Mouse (Mus musculus) C2C12 (cell line): ENCODE measurements around the gene Nabp1. TPM values are rescaled to one million over a fixed set of nuclear protein-coding genes. Genes with fewer than 3 reads are reported as not detected.

ENCODE experiments used
- H3K27me3 ChIP-seq: one replicate; pipeline ENCODE4 v1.6.1; 2011; ENCODE audit not compliant: control insufficient read depth, insufficient read depth, insufficient read length
- H3K36me3 ChIP-seq: one replicate; pipeline ENCODE4 v1.6.1; 2011; ENCODE audit not compliant: control insufficient read depth, insufficient read depth
- H3K4me3 ChIP-seq: one replicate; pipeline ENCODE4 v1.5.1; 2011; ENCODE audit warnings: mild to moderate bottlenecking, control low read depth; ENCODE audit not compliant: poor library complexity, insufficient read depth, severe bottlenecking
- H3K79me2 ChIP-seq: one replicate; pipeline ENCODE4 v1.6.1; 2011; ENCODE audit not compliant: control insufficient read depth, insufficient read depth
- H3K79me3 ChIP-seq: one replicate; pipeline ENCODE4 v1.6.1; 2011; ENCODE audit warnings: low read depth, control low read depth
- H3ac ChIP-seq: one replicate; pipeline ENCODE3; 2011; ENCODE audit warnings: low read depth; ENCODE audit not compliant: control insufficient read depth, insufficient read length
- CEBPB ChIP-seq: IDR thresholded peaks from one replicate; pipeline ENCODE4 v1.6.1; 2011; ENCODE audit warnings: low read depth, mild to moderate bottlenecking, control low read depth, moderate library complexity
- CTCF ChIP-seq: IDR thresholded peaks from one replicate; pipeline ENCODE4 v1.5.1; 2011; ENCODE audit not compliant: control insufficient read depth, insufficient read depth, insufficient read length
- FOSL1 ChIP-seq: IDR thresholded peaks from one replicate; pipeline ENCODE4 v1.8.0; 2011; ENCODE audit warnings: mild to moderate bottlenecking, low read length; ENCODE audit not compliant: poor library complexity, insufficient read depth, severe bottlenecking
- MAX ChIP-seq: IDR thresholded peaks from one replicate; pipeline ENCODE4 v1.6.1; 2011; ENCODE audit warnings: mild to moderate bottlenecking, control low read depth
- MYOD1 ChIP-seq: IDR thresholded peaks from one replicate; pipeline ENCODE4 v1.6.1; 2011; ENCODE audit warnings: low read depth; ENCODE audit not compliant: control insufficient read depth, insufficient read length
- MYOG ChIP-seq: IDR thresholded peaks from one replicate; pipeline ENCODE4 v1.6.1; 2011; ENCODE audit not compliant: control insufficient read depth, insufficient read length; ENCODE audit errors: extremely low read depth
- USF1 ChIP-seq: IDR thresholded peaks from one replicate; pipeline ENCODE4 v1.6.1; 2011; ENCODE audit warnings: low read depth, mild to moderate bottlenecking, control low read depth, moderate library complexity
- polyA plus RNA-seq: library from polyadenylated mRNA; unstranded; fragments of >200 nt; fragmentation: generic; extraction: Trizol; gene quantifications from one replicate; pipeline ENCODE4 v1.2.1, GENCODE M21; 2012; ENCODE audit warnings: missing spikeins

The Nabp1 gene
- polyA plus RNA-seq, 1 experiment, result 7.1 TPM

GRCm38 (mm10) chr1:51467181-51467580 lies 11.0 kb downstream of the Nabp1 start:
- Histone ChIP-seq H3K27me3 (no peaks in the 10 kb centered on the region), H3K4me3 (no peak overlapping the region), H3ac (no peak overlapping the region), H3K79me3 (no peaks in the 10 kb centered on the region), H3K36me3 (peaks cover 48% of the 10 kb centered on the region), H3K79me2 (no peaks in the 10 kb centered on the region)
- TF ChIP-seq CTCF (no peak), FOSL1 (no peak), CEBPB (no peak), MYOD1 (no peak), MAX (no peak), MYOG (no peak), USF1 (no peak)

DNA sequence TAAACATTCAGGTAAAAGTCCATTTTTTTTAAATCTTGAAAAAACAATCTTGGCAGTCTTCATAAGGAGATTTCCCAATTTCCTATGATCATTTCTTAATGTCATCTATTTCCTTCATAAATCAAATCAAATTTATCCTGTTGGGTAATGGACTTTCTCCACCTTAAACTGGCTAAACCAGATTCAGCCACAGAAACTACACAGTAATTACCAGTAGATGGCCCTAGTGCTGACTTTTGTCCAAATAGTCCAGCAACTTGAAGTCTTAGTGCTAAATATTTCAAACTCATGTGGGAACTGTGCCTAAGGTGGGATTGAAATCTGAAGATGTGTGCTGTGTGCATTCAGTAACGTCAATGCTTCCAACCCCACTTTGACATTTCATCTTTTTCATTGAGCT lies 11.8 kb downstream of the Nabp1 start:
- Histone ChIP-seq H3K79me3 (no peaks in the 10 kb centered on the region), H3K36me3 (peaks cover 40% of the 10 kb centered on the region), H3ac (no peak overlapping the region), H3K27me3 (no peaks in the 10 kb centered on the region), H3K79me2 (no peaks in the 10 kb centered on the region), H3K4me3 (no peak overlapping the region)
- TF ChIP-seq MYOG (no peak), MYOD1 (no peak), FOSL1 (no peak), CTCF (no peak), MAX (no peak), USF1 (no peak), CEBPB (no peak)

GRCm38 (mm10) chr1:51465285-51465684 lies 12.9 kb downstream of the Nabp1 start:
- Histone ChIP-seq H3K4me3 (no peak overlapping the region), H3ac (no peak overlapping the region), H3K79me3 (no peaks in the 10 kb centered on the region), H3K36me3 (peaks cover 29% of the 10 kb centered on the region), H3K79me2 (no peaks in the 10 kb centered on the region), H3K27me3 (no peaks in the 10 kb centered on the region)
- TF ChIP-seq CTCF (no peak), USF1 (no peak), MYOG (no peak), FOSL1 (no peak), MAX (no peak), MYOD1 (no peak)

DNA sequence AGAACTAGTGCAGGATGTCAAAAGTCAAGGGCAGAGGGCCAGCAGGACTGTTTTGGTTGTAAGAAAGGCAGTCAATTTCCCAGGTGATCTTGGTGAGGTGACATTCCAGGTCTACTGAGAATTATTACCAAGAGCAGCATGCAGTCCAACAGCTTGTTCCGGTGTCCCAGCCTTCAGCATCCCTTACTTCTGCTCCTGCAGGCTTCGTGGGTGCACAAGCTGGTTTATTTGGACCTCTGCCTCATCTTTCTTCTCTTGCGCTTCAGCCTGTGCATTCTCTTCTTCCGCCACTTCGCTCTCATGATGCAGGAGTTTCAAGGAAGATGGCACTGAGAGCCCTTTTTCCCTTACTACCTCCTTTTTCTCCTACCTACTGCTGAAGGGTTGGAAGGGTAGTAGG lies 15.2 kb downstream of the Nabp1 start:
- Histone ChIP-seq H3K79me2 (no peaks in the 10 kb centered on the region), H3K79me3 (no peaks in the 10 kb centered on the region), H3K4me3 (no peak overlapping the region), H3ac (no peak overlapping the region), H3K27me3 (no peaks in the 10 kb centered on the region), H3K36me3 (peaks cover 7% of the 10 kb centered on the region)
- TF ChIP-seq CEBPB (no peak), MYOD1 (no peak)

DNA sequence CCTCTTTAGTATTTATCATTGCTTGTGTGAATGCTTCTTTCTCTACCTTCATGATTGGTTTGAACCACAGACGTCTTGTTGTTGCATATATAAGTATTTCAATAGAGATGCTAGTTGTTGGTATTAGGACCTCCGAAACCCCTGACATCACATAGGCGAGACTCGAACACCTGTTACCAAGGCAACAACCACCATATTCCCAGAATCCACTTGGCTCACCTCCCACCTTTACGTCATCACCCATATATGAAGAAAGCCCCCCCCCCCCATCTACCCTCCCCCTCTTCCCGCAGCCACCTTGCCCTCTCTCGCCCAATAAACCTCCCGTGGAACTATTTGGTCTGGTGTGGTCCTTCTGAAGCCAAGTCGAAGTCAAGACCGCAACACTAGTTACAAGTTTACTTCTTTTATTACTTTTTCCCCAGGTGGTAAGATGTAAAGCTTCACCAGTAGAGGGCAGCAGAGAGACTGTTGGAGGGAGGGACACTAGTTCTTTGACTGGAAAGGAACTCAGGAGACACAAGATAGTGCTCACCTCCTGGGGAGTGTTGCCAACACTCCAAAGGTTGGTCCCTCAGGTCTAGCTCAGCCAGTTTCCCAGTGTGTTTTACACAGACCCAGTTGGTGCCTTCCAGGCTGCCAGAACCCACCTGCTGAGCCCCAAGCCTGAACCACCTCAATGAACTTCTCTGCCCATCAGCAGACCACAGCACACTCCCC lies 19.3 kb downstream of the Nabp1 start:
- no peak overlapping the region for H3K4me3 ChIP-seq
- H3K36me3 ChIP-seq, result no peaks in the 10 kb centered on the region
- TF ChIP-seq USF1, result no peak
- no peak for TF ChIP-seq MAX
- no peak for TF ChIP-seq MYOG
- TF ChIP-seq FOSL1, result no peak
- TF ChIP-seq CEBPB, result no peak
- no peak for TF ChIP-seq MYOD1
- TF ChIP-seq CTCF, result no peak
- no peaks in the 10 kb centered on the region for H3K79me3 ChIP-seq
- H3ac ChIP-seq, result no peak overlapping the region
- H3K79me2 ChIP-seq, result no peaks in the 10 kb centered on the region
- no peaks in the 10 kb centered on the region for H3K27me3 ChIP-seq

DNA sequence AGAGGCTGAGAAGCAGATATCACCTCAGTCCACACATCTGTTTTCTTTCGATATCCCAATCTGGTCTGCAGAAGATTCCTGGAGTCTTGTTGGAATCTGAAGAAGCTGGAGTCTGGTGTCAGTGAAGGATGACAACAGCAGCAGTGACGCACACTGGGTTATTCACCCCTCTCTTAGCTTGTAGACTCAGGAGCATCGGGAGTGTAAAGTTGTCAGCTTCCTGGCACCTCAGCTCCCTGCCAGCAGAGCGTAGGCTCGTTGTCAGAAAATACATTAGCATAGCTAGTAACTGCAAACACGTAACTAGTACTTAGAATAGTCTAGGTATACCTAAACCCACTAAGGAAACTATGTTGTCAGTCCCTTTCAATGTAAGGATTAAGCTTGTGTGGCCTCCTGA lies 20.1 kb downstream of the Nabp1 start:
- TF ChIP-seq USF1 (no peak), MYOG (no peak), FOSL1 (no peak), MAX (no peak)
- no peaks in the 10 kb centered on the region for H3K36me3 ChIP-seq
- no peaks in the 10 kb centered on the region for H3K79me3 ChIP-seq
- H3K79me2 ChIP-seq, result no peaks in the 10 kb centered on the region
- H3K4me3 ChIP-seq, result no peak overlapping the region
- no peak overlapping the region for H3ac ChIP-seq
- no peaks in the 10 kb centered on the region for H3K27me3 ChIP-seq
